Mouse (Mus musculus): ENCODE measurements around the gene Ppp5c.

Ppp5c gene

DNA sequence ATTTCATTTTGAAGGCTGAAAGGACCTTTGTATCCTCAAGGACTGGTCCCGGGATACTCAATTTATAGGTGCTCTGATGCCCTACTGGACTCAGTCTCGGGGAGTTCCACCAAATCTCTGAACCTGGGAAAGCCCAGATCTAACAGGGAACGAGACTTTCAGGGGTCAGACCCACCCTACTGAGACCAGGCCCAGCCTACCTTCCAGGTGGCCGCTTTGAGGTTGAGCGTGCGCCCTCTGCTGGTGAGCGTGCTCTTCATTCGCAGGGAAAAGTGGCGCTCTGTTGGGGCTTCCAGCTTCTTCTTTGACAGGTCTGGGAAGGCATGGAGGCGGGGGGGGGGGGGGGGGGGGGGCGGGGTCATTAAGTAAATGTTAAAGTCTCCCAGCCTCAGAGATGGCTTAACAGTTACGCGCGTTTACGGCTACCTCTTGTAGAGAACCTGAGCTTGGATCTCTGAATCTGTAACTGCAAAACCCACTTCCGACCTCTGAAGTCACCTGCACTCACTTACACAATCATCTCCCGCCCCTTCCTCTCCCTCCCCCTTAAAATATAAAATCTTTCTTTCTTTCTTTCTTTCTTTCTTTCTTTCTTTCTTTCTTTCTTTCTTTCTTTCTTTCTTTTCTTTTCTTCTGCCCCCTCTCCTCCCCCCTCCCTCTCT, 23.3 kb upstream of the Ppp5c start:
- DNase-seq, result peak; percentile 84 to 87

DNA sequence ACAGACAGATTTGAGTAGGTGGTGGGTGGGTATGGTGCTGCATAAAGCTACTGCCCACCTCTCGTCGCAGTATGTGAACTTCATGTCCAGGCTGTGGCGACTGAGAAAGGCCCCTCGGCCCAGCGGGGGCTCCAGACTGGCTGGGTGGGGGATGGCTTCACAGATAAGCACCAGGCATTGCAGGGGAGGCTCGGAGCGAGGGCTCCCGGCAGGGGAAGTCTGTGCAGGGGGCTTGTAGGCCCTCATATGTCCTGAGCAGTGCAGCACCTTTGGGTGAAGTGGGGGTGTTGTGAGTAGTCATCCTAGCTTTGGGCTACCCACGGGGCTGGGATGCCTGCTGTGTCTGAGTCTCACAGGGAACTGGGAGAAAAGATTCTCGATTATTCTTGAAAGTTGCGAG, 22.8 kb upstream of the Ppp5c start:
- no peak for DNase-seq

DNA sequence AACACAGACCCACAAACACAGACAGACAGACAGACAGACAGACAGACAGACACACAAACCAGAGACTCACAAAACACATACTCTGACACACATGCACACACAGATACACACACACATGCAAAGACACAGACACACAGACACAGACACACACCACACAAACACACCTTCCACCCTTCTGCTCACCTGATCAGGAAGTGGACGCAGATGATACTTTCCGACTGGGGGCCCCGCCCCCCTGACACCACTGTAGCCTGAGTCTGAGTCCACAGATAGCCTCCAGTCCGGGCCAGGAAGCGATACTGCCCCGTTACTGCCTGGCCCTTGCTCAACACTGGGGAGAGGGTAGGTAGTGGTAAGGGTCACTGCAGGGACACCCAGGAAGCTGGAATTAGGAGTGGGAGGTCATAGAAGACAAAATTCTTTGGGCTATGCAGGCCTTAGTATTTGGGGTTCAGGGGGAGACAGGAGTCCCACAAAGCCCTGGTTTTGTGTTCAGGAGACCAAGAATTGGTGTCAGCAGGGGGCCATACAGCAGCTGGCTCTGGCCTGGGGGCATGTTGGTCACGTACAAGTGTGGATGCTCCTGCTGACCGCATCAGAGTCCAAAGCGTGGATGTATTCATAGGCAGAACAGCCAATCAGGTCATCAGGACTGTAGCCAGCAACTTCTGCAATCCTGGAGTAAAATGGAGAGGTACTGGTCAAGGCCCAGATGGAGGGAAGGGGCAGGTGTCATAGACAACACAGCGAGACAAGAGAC, 20.9 kb upstream of the Ppp5c start:
- no peak for DNase-seq

DNA sequence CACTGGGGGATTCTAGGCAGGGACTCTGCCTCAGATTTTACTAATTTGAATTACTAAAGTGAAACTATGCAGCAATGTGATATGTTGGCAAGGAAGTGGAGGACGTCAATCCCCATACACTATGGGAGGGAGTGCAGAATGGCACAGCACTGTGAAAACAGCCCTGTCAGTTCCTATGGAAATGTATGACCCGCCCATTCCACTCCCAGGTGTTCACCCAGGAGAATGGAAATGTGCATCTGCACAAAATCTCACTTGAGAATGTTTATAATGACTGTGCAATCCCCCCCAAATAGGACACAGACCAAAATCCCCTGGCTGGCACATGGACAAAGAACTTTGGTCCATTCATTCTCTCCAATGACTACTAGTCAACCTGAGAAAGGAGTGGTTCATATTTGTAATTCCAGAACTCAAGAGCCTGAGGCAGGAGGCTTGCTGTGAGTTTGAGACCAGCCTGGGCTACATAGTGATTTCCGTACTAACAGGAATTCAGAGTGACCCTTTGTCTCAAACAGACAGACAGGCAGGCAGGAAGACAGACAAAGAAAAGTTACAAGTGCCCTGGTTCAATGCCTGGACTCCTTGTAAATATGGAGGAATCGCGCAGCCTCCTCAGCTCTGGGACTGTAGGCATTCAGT, 19.4 kb upstream of the Ppp5c start:
- DNase-seq, result no peak

DNA sequence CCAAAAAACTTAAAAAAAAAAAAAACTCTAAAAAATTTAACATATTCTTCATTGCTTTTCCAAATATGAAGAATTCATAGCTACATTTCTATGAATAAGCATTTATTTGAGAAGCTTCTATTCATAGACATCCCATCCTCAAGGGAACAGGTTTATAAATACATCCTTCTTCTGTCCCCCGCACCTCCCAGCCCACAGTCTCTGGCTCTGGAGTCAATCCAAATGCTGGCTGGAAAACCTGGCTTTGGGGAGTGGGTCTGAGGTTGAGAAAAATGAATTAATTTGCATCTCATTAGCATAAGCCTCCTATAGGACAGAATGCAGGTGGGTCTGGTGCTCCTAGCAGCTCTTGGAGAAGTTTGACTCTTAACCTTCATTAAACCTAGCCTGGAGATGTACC, 18.0 kb upstream of the Ppp5c start:
- no peak for DNase-seq

DNA sequence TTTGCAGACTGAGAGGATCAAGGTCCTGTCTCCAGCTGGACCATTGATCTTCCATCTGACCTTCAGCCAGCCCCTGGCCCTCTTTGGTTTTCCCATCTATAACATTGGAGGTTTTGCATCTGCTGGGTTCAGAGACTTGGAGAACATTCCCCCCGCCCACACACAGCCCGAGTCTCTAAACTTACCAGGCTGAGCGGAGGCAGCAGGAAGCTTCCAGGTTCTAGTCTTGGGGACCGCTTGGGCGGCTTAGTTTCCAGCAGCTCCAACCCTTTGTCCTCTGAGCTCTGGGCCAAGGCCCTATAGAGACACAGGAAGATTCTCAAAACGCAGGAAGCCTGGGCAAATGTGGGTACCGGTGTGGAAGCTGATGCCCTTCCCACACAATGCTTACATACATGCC, 11.6 kb upstream of the Ppp5c start:
- no peak for DNase-seq

DNA sequence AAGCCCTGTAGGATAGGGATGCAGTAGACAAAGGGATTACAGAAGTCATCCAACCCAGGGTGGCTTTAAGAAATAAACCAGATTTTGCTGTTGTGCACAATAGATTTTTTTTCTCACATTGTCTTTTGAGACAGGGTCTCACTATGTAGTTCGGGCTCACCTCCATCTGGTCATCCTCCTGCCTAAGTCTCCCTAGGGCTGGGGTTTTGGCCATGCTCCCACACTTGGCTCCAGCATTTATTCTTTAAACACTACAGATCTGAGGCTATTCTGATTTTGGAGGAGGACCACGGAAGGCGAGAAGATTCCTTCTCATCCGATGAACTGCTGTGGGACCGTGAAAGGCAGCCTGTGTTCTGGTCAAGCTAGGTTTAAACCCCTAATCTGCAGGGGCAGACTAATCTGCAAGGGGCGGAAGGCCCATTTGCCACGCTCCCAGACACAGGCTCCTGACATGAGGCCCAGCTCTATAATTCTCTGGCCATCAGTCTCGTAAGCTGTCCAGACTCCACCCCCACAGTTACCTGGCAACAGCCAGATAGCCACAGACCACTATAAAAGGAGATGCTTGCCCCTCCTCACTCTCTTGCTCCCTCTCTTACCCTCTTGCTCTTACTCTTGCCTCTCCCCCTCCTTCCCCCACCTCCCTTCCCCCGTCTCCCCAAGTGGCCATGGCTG, 10.4 kb upstream of the Ppp5c start:
- DNase-seq, result no peak

DNA sequence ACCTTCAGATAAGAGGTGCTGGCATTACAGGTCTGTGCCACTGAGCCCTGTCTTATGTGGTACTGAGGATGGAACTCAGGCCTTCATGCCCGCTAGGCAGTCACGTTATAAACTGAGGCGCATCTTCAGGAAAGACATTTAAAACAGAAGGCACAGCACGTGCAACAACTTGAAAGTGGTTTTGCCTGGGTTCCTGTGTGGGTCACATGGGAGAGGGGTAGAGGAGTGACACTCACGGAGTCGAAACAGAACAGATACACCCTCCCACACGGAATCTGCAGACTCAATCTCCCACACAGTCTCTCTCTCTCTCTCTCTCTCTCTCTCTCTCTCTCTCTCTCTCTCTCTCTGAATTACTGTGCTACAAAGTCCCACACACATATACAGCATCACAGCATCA, 2.5 kb upstream of the Ppp5c start:
- no peak for DNase-seq

DNA sequence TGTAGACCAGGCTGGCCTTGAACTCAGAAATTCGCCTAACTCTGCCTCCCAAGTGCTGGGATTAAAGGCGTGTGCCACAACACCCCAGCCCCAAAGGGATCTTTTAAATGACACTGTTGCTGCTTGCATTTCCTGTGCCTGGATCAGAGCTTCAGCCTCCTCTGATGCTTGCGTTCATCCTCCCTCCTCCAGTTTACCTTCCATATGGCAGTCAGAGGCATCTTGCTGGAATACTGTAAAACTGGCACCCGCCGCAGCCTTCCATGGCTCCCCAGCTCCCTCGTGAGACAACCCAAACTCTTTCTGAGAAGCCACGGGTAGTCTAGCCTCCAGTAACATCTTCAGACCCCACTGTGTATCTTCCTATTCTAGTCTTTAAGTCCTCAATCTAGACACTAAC, 1.2 kb upstream of the Ppp5c start:
- DNase-seq, result no peak

DNA sequence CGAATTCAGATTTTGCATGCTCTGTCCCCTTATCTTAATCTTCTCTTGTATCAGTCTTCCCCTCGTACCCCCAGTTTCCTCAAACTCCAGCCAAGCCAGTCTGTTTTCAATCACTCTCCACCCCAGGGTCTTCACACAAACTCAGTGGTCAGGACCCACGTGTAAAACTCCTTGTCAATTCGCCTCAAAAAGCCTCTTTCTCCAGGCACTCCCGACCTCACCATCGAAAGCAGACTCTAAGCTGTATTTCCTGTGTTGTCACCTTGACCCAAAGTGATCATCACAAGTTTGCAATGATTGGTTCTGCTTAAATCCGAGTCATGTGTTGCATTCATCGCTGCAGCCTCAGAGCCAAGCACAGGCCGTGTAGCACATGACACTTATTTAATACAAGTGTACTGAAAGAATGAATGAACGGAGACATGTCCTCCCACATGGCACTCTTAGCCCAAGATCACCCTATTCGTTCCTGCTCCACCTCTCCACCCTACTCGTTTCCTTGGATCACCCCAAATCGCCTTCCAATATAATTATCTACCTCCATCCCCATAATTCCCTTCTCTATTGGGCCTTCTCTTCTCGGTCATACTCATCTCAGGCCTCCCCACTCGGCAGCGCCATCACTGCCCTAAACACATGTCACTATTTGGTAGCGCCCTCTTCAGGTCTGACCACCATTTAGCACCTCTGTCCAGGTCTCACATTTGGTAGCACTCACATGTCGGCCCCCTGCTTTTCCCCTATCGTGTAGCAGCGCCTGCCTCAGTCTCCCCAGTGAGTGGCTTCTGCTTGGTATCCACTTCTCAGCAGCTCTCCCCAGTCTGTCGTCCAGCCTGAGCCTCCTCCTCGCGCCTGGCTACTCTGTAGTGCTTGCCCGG, 775 bp downstream of the Ppp5c start:
- no peak for DNase-seq

DNA sequence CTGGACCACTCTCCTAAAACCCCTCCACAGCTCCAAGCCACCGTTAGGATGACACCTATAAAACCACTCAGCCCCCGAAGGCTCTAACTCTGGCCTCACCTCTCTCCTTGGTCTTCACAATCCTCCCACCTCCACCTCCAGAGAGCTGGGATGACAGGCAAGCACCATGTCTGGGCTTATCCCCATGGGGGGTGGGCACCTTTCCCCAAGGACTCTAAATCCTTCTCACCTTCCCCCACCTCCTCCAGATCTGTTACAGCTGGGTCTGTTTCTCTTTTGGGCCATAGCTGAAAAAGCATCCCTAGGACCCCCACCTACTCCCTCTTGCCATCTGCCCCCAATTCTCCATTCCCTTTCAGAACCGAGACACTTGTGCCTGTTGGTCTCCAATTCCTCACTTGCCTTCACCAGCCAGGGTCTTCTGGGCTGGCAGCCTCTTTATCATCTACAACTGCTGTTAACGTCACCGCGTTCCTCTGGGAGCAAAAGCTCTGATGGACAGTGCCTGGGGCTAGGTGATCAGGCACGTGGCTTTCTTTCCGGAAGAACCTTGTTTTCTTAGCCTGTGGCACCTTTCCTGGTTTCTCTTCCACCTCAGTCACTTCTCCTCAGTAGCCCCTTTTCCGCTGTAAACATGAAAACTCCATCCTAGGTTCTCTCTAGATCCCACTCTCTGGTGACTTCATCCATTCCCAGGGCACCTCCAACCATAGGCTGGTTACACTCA, 1.7 kb downstream of the Ppp5c start:
- no peak for DNase-seq

DNA sequence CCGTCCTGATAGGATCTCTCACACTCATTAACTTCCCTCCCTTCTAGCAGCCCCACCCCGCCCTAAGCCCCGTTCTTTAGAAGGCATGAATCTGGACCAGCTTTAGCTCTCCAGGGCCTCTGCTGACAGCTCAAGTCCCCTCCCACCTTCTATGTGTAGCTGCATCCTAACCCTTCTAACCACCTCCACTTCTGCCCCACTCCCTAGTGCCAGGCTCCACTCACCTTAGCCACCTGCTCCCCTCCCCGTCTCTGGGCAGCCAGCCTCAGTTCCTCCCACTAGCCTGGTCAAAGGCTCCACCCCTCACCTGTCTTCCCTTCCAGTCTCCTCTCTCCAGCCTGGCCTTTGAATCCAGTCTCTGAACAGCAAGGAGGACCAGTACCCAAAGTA, 2.2 kb downstream of the Ppp5c start:
- no peak for DNase-seq

DNA sequence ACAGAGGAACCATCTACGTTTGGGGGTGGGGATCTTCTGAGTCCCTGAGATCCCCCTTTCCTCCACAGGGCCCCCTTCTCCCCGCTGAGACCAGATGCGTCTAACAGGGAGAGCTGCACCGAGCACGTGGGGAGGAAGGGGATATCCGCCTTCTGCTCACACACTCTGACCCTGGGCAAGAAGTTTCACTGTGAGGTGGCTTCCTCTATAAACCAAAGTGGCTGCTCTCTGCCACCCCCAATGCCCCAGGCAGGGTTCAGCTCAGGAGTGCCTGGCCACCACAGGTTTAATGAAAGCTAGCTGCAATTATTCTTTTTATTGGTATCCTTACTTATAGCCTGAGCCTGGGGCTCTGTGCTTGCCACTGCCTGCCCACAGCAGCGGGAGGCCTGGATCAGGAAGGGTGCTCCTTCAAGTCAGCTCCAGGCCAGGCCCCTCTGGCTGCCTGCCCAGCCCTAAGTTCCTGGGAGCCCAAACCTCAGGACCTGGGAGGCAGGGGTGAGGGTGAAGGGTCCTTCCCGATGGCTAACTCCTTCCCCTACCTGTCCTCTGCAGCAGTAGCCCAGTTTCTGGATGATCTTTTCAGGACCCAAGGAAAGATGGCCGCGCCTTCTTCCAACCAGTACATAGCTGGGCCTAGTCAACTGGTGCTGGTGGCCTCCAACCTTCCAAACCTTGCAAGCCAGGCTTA, 2.8 kb downstream of the Ppp5c start:
- DNase-seq, result peak; percentile 49 to 65

DNA sequence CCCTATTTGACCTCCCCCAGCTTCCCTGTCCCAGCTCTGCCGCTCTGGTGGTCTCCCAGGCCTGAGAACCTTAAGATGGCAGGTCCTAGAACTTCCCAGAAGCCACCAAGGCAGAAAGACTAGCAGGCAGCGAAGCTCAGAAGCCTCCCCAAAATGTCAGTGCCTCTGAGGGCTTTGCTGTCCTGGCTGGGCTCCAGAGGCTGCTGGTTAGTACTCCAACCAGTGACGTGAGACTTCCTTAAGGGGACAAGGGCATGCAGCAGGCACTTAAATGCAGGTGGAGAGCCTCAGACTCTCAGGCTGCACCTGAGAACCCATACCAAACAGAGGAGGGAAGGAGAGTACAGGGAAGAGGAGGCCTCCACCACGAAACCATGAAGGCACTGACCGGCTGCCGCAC, 3.6 kb downstream of the Ppp5c start:
- DNase-seq, result peak; percentile 40 to 50

DNA sequence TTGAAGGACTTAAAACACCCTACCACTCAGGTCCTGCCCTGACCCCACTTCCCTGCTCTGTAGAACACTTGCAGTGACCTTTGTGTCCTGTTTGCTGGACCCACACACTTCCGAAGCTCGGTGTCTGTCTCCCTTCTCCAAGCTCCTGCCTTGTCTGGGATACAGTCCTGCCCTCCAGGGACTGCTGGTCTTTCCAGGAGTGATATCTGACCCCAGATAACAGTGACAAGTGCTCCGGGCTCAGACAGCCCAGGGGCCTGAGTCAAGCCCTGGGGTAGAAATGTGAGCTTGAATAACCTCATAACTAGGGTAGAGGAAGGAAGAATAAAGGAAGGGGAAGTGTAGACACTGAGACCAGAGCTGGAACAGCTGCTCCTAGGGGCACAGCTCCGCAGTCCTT, 4.0 kb downstream of the Ppp5c start:
- DNase-seq, result no peak

DNA sequence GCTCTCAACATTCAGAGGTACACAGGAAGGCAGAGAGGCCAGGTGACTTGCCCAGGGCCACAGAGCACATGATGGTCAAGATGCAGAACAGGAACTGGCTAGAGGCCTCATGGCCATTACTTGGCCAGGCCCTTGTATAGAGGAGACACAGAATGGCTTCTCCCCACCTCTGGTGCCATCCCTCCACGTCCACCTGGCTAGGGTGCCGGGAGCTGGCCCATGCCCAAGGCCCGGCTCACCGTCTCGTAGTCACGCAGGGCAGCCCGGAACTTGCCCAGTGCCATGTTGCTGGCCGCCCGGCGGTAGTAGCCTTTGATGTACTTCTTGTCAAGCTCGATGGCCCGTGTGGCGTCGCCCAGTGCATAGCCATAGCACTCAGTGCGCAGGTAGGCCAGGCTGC, 5.5 kb downstream of the Ppp5c start:
- no peak for DNase-seq

DNA sequence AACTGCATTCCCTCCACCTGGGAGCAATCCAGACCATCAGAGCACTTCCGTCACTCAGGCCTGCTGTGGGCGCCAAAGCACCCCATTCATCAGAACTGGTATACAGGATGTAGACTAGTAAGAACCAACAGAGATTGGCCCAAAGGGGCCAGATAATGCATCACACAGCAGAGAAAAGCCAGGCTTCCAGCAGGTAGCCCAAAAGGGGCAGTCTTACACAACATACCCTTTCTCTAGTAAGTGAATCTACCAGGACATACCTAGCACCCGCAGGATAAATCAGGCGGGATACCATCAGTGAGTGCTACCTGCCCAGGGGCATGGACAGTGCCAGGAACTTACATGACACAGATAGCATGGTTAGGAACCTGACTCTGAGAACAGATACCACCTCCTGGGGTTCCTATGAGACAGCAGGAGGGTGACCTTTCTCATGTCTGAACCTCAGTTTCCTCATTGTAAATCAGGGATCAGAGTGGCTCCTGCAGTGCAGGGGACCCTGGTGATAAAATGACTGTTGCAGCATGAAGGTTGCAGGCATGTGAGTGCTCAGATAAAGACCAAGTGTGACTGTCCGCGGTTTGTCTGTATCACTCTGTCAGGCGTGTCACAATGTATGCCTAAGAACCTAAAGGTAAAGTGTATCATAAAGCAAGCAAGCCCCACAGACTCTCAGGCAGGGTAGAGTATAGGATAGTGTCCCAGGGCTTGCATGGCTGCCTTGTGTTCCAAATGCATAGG, 8.1 kb downstream of the Ppp5c start:
- DNase-seq, result no peak

DNA sequence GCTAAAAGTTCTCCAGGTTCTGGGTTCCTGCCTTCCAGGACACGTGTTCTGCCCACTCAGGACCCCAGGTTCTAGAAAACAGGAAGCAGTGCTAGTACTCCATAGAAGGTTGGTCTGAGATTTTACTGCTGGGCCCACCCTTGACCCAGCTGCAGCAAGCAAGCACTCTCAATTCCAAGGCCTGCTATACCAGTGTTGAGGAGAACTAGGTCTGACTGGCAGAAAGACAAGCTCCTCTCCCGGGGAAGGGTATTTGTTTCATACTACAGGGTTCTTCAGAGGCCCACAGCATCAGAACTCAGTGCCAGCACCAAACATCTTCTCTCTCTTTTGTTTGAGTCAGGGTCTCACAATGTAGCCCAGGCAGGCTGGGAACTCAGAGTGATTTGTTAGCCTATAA, 9.8 kb downstream of the Ppp5c start:
- no peak for DNase-seq

DNA sequence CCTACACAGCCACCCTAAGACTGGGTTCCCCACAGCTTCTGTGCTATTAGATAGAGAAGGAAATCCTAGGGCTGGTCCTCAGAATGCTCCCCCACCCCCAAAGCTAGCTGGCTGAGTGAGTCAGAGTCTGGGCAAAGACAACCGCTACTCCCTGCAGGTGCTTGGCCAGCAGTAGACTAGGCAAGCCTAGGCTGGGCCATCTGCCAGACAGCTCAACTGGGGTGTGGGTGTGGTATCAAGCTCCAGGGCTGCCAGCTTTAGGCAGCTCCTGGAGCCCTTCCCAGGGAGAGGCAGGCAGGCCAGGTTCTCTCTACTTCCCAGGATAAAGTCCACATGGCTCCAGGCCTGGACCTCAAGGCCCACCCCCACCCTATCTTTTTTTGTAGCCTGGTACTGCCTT, 10.7 kb downstream of the Ppp5c start:
- DNase-seq, result peak; percentile 70 to 83

DNA sequence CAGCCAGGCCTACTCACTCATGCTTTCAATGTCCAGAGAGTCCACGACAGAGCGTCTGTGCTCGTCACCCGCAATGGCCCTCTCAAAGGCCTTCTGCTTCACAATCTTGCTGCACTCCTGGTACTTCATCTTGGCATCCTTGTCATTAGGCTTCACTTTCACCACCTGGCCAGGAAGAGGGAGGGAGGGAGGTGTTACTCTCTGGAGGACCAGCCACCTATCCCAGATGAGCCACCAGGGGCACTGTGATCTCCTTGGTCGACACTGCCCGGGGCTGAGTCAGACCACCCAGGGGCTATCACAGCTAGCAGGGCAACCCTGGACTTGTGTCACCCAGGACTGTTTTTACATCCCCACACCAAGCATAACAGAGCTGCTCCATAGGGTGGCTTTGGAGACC, 12.3 kb downstream of the Ppp5c start:
- peak in 1 of 2 experiments; percentile 26 for DNase-seq
